Mouse (Mus musculus): ENCODE results near the gene Cyp8b1. TPM values are rescaled to one million over a fixed set of nuclear protein-coding genes. Genes with fewer than 3 reads are reported as not detected.

Gene Cyp8b1
- total and polyA plus RNA-seq, 2 experiments from 2014 or later, result not detected

- no peak overlapping the region for H3K4me2 ChIP-seq (ENCODE audit: low read depth, low read length)
- H3K4me1 ChIP-seq (ENCODE audit: insufficient read depth, low read length), result no peaks in the 10 kb centered on the region
- 72% methylated on average over 8 of the region's 8 CpGs for WGBS
- H3K4me3 ChIP-seq (ENCODE audit: low read length), result no peak overlapping the region
- DNase-seq (ENCODE audit: low spot score), result peak; percentile 19
- no peaks in the 10 kb centered on the region for H3K36me3 ChIP-seq (ENCODE audit: insufficient read depth, low read length)
- no peaks in the 10 kb centered on the region for H3K27me3 ChIP-seq (ENCODE audit: insufficient read depth, low read length)
- no peak overlapping the region for H3K27ac ChIP-seq
- no peaks in the 10 kb centered on the region for H3K9me3 ChIP-seq (ENCODE audit: low read length)
- TF ChIP-seq CTCF (IDR thresholded peaks at IDR 0.05; ENCODE audit: low read depth), result no peak
- H3K9ac ChIP-seq (replicated peaks; ENCODE audit: low read length), result no peak overlapping the region
- no peak for ATAC-seq
These were observed 12.4 kb downstream of the Cyp8b1 start for GRCm38 (mm10) chr9:121903476-121904305.

GRCm38 (mm10) chr9:121901710-121902700 lies 14.1 kb downstream of the Cyp8b1 start:
- DNase-seq (ENCODE audit: low spot score) (no peak), ATAC-seq (no peak)
- no peaks in the 10 kb centered on the region for H3K36me3 ChIP-seq (ENCODE audit: insufficient read depth, low read length)

GRCm38 (mm10) chr9:121900282-121900855 lies 15.7 kb downstream of the Cyp8b1 start:
- Histone ChIP-seq H3K4me1 (ENCODE audit: insufficient read depth, low read length) (no peaks in the 10 kb centered on the region), H3K36me3 (ENCODE audit: insufficient read depth, low read length) (no peaks in the 10 kb centered on the region), H3K4me3 (ENCODE audit: low read length) (no peak overlapping the region), H3K9ac (replicated peaks; ENCODE audit: low read length) (no peak overlapping the region), H3K27ac (no peak overlapping the region), H3K9me3 (ENCODE audit: low read length) (no peaks in the 10 kb centered on the region), H3K4me2 (ENCODE audit: low read depth, low read length) (no peak overlapping the region), H3K27me3 (ENCODE audit: insufficient read depth, low read length) (no peaks in the 10 kb centered on the region)
- no peak for TF ChIP-seq CTCF (IDR thresholded peaks at IDR 0.05; ENCODE audit: low read depth)
- ATAC-seq, result no peak
- no peak for DNase-seq (ENCODE audit: low spot score)
- 91% methylated on average over 5 of the region's 5 CpGs for WGBS

More at GRCm38 (mm10) chr9:121901710-121902700, 14.1 kb downstream of the Cyp8b1 start:
- H3K9ac ChIP-seq (replicated peaks; ENCODE audit: low read length), result no peak overlapping the region
- no peak overlapping the region for H3K4me3 ChIP-seq (ENCODE audit: low read length)
- H3K9me3 ChIP-seq (ENCODE audit: low read length), result no peaks in the 10 kb centered on the region
- no peak for TF ChIP-seq CTCF (IDR thresholded peaks at IDR 0.05; ENCODE audit: low read depth)
- no peak overlapping the region for H3K27ac ChIP-seq
- no peaks in the 10 kb centered on the region for H3K4me1 ChIP-seq (ENCODE audit: insufficient read depth, low read length)
- no peak overlapping the region for H3K4me2 ChIP-seq (ENCODE audit: low read depth, low read length)
- 76% methylated on average over 5 of the region's 5 CpGs for WGBS
- no peaks in the 10 kb centered on the region for H3K27me3 ChIP-seq (ENCODE audit: insufficient read depth, low read length)

GRCm38 (mm10) chr9:121899306-121899705 lies 16.8 kb downstream of the Cyp8b1 start:
- H3K27ac ChIP-seq, result no peak overlapping the region
- H3K36me3 ChIP-seq (ENCODE audit: insufficient read depth, low read length), result no peaks in the 10 kb centered on the region
- no peaks in the 10 kb centered on the region for H3K9me3 ChIP-seq (ENCODE audit: low read length)
- no peak overlapping the region for H3K9ac ChIP-seq (replicated peaks; ENCODE audit: low read length)
- H3K4me3 ChIP-seq (ENCODE audit: low read length), result no peak overlapping the region
- ATAC-seq (no peak), DNase-seq (ENCODE audit: low spot score) (no peak)
- no peaks in the 10 kb centered on the region for H3K4me1 ChIP-seq (ENCODE audit: insufficient read depth, low read length)
- WGBS, result 62% methylated on average over 6 of the region's 6 CpGs
- H3K27me3 ChIP-seq (ENCODE audit: insufficient read depth, low read length), result no peaks in the 10 kb centered on the region
- no peak overlapping the region for H3K4me2 ChIP-seq (ENCODE audit: low read depth, low read length)
- no peak for TF ChIP-seq CTCF (IDR thresholded peaks at IDR 0.05; ENCODE audit: low read depth)

GRCm38 (mm10) chr9:121898245-121898644 lies 17.9 kb downstream of the Cyp8b1 start, which contains the start of gene Ackr2:
Gene Ackr2 (plus strand): TSS chr9:121898355.
- no peak within 1 kb of the TSS for H3K4me2 ChIP-seq (ENCODE audit: low read depth, low read length)
- H3K9ac ChIP-seq (replicated peaks; ENCODE audit: low read length), result no peak within 1 kb of the TSS
- DNase-seq (ENCODE audit: low spot score) (no peak), ATAC-seq (no peak)
- no peak for TF ChIP-seq CTCF (IDR thresholded peaks at IDR 0.05; ENCODE audit: low read depth)
- H3K4me1 ChIP-seq (ENCODE audit: insufficient read depth, low read length), result no peaks in the 10 kb centered on the region
- WGBS, result 75% methylated on average over 9 of the region's 9 CpGs
- no peaks in the 10 kb centered on the region for H3K36me3 ChIP-seq (ENCODE audit: insufficient read depth, low read length)
- no peak within 1 kb of the TSS for H3K4me3 ChIP-seq (ENCODE audit: low read length)
- H3K9me3 ChIP-seq (ENCODE audit: low read length), result no peaks in the 10 kb centered on the region
- H3K27ac ChIP-seq, result no peak within 1 kb of the TSS
- no peaks in the 10 kb centered on the region for H3K27me3 ChIP-seq (ENCODE audit: insufficient read depth, low read length)

- no peak overlapping the region for H3K9ac ChIP-seq (replicated peaks; ENCODE audit: low read length)
- no peaks in the 10 kb centered on the region for H3K27me3 ChIP-seq (ENCODE audit: insufficient read depth, low read length)
- no peaks in the 10 kb centered on the region for H3K4me1 ChIP-seq (ENCODE audit: insufficient read depth, low read length)
- H3K4me2 ChIP-seq (ENCODE audit: low read depth, low read length), result no peak overlapping the region
- WGBS, result 78% methylated on average over 4 of the region's 4 CpGs
- TF ChIP-seq CTCF (IDR thresholded peaks at IDR 0.05; ENCODE audit: low read depth), result no peak
- no peak for DNase-seq (ENCODE audit: low spot score)
- no peaks in the 10 kb centered on the region for H3K36me3 ChIP-seq (ENCODE audit: insufficient read depth, low read length)
- H3K4me3 ChIP-seq (ENCODE audit: low read length), result no peak overlapping the region
- no peak for ATAC-seq
- no peak overlapping the region for H3K27ac ChIP-seq
- H3K9me3 ChIP-seq (ENCODE audit: low read length), result no peaks in the 10 kb centered on the region
These were observed 19.3 kb downstream of the Cyp8b1 start for GRCm38 (mm10) chr9:121896820-121897219.
